Mouse (Mus musculus) kidney, embryonic 14.5 days (tissue): ENCODE results near the gene Retnlg. TPM values are rescaled to one million over a fixed set of nuclear protein-coding genes. Genes with fewer than 3 reads are reported as not detected.
"Not testable (repeated sequence)": the region's sequence is repeated elsewhere in the genome, so short reads cannot be mapped to it uniquely, and the experiment has no call there.

Source experiments
- ATAC-seq: fragments of 200-750 bp; cut with Nextera tagmentation; 2 replicates; pipeline ENCODE4 v1.8.0; 2017; ENCODE audit warnings: moderate number of reproducible peaks, mild to moderate bottlenecking, moderate TSS enrichment, moderate library complexity; ENCODE audit not compliant: low FRiP score, low TSS enrichment
- H3K27ac ChIP-seq: fragments of 300-500 bp; sonication (generic); 2 replicates; pipeline ENCODE4 v1.5.1; 2014; ENCODE audit warnings: low read depth, mild to moderate bottlenecking, low read length, moderate library complexity, mixed read lengths
- H3K27me3 ChIP-seq: fragments of 300-500 bp; sonication (generic); 2 replicates; pipeline ENCODE4 v1.6.1; 2014; ENCODE audit warnings: mild to moderate bottlenecking, low read length; ENCODE audit not compliant: control insufficient read depth, insufficient read depth
- H3K36me3 ChIP-seq: fragments of 300-500 bp; sonication (generic); 2 replicates; pipeline ENCODE4 v1.6.1; 2014; ENCODE audit warnings: low read length, mixed read lengths; ENCODE audit not compliant: control insufficient read depth, insufficient read depth
- H3K4me1 ChIP-seq: fragments of 300-500 bp; sonication (generic); 2 replicates; pipeline ENCODE4 v1.6.1; 2014; ENCODE audit warnings: low read length, mixed read lengths; ENCODE audit not compliant: control insufficient read depth, insufficient read depth
- H3K4me2 ChIP-seq: fragments of 300-500 bp; sonication (generic); replicated peaks from 2 replicates; pipeline ENCODE4 v1.6.1; 2014; ENCODE audit warnings: low read depth, mild to moderate bottlenecking, low read length
- H3K4me3 ChIP-seq: fragments of 300-500 bp; sonication (generic); 2 replicates; pipeline ENCODE4 v1.5.1; 2014; ENCODE audit warnings: mild to moderate bottlenecking, low read length
- H3K9ac ChIP-seq: fragments of 300-500 bp; sonication (generic); 2 replicates; pipeline ENCODE4 v1.6.1; 2014; ENCODE audit warnings: low read depth, mild to moderate bottlenecking, low read length, moderate library complexity
- H3K9me3 ChIP-seq: fragments of 300-500 bp; sonication (generic); 2 replicates; pipeline ENCODE4 v1.6.1; 2016; ENCODE audit warnings: low read length; ENCODE audit not compliant: control insufficient read depth
- WGBS: fragments of 180-500 bp; shearing (Covaris S2); extraction: QIAGEN DNeasy Blood & Tissue Kit; methylation state at CpG from one replicate; pipeline ENCODE4 v1.1.7; 2014; 5-methylcytosine and 5-hydroxymethylcytosine counted together
- polyA plus RNA-seq: library from polyadenylated mRNA; unstranded; fragments of >200 nt; fragmentation: Nextera tagmentation; extraction: Ambion mirVana; gene quantifications from 2 replicates; pipeline ENCODE4 v1.2.1, GENCODE M21; 2014

Gene Retnlg
- not detected in 2 replicates for polyA plus RNA-seq

- no peak for ATAC-seq
- WGBS = 61% methylated on average over 4 of the region's 4 CpGs
These were observed at the start of gene Retnlg for GRCm38 (mm10) chr16:48872321-48872720. Gene Retnlg, plus strand, starts transcription at chr16:48872621.

GRCm38 (mm10) chr16:48826474-48826873 is 45.9 kb upstream of the Retnlg start:
- H3K36me3 ChIP-seq = no peaks in the 10 kb centered on the region
- 84% methylated on average over 3 of the region's 3 CpGs for WGBS
- H3K27me3 ChIP-seq = no peaks in the 10 kb centered on the region
- no peak overlapping the region for H3K4me2 ChIP-seq
- no peaks in the 10 kb centered on the region for H3K9me3 ChIP-seq
- no peak overlapping the region for H3K27ac ChIP-seq
- no peak overlapping the region for H3K9ac ChIP-seq
- no peak for ATAC-seq
- H3K4me1 ChIP-seq = no peaks in the 10 kb centered on the region
- H3K4me3 ChIP-seq = no peak overlapping the region

More at GRCm38 (mm10) chr16:48872321-48872720, at the start of gene Retnlg:
- Histone ChIP-seq H3K27me3 (no peaks in the 10 kb centered on the region), H3K36me3 (no peaks in the 10 kb centered on the region), H3K9me3 (no peaks in the 10 kb centered on the region), H3K27ac (no peak within 1 kb of the TSS), H3K4me1 (no peaks in the 10 kb centered on the region), H3K4me3 (no peak within 1 kb of the TSS), H3K4me2 (no peak within 1 kb of the TSS), H3K9ac (no peak within 1 kb of the TSS)

- no peaks in the 10 kb centered on the region for H3K4me1 ChIP-seq
- H3K27me3 ChIP-seq = no peaks in the 10 kb centered on the region
- no peak overlapping the region for H3K4me3 ChIP-seq
- no peak for ATAC-seq
- no peaks in the 10 kb centered on the region for H3K36me3 ChIP-seq
- no peaks in the 10 kb centered on the region for H3K9me3 ChIP-seq
- H3K9ac ChIP-seq = no peak overlapping the region
- 20% methylated on average over 1 of the region's 1 CpGs for WGBS
- no peak overlapping the region for H3K27ac ChIP-seq
- H3K4me2 ChIP-seq = no peak overlapping the region
These were observed 44.8 kb upstream of the Retnlg start for GRCm38 (mm10) chr16:48827625-48828024.

- Histone ChIP-seq H3K27me3 (no peaks in the 10 kb centered on the region), H3K36me3 (no peaks in the 10 kb centered on the region), H3K9me3 (no peaks in the 10 kb centered on the region), H3K9ac (no peak overlapping the region), H3K4me3 (no peak overlapping the region), H3K27ac (no peak overlapping the region), H3K4me1 (no peaks in the 10 kb centered on the region), H3K4me2 (no peak overlapping the region)
- no peak for ATAC-seq
- 82% methylated on average over 4 of the region's 4 CpGs for WGBS
These were observed 43.4 kb upstream of the Retnlg start for GRCm38 (mm10) chr16:48829060-48829459.

GRCm38 (mm10) chr16:48832055-48832454 is 40.4 kb upstream of the Retnlg start:
- Histone ChIP-seq H3K4me2 (no peak overlapping the region), H3K9me3 (no peaks in the 10 kb centered on the region; the same call in 1 of the 2 replicates), H3K4me3 (no peak overlapping the region), H3K4me1 (no peaks in the 10 kb centered on the region), H3K36me3 (no peaks in the 10 kb centered on the region), H3K27ac (no peak overlapping the region), H3K27me3 (no peaks in the 10 kb centered on the region), H3K9ac (no peak overlapping the region)
- no peak for ATAC-seq
- WGBS = 83% methylated on average over 7 of the region's 8 CpGs

- not testable (repeated sequence) for H3K9ac ChIP-seq, H3K27ac ChIP-seq, H3K4me1 ChIP-seq, H3K4me3 ChIP-seq, H3K27me3 ChIP-seq, H3K9me3 ChIP-seq, H3K4me2 ChIP-seq, ATAC-seq, H3K36me3 ChIP-seq
- 65% methylated on average over 1 of the region's 1 CpGs for WGBS
These were observed 38.8 kb upstream of the Retnlg start for GRCm38 (mm10) chr16:48833626-48834025.

- Histone ChIP-seq H3K9ac (no peak within 1 kb of the TSS), H3K4me2 (no peak within 1 kb of the TSS), H3K27me3 (no peaks in the 10 kb centered on the region), H3K36me3 (no peaks in the 10 kb centered on the region), H3K4me1 (no peaks in the 10 kb centered on the region), H3K9me3 (no peaks in the 10 kb centered on the region), H3K27ac (no peak within 1 kb of the TSS), H3K4me3 (no peak within 1 kb of the TSS)
- 87% methylated on average over 3 of the region's 3 CpGs for WGBS
- no peak for ATAC-seq
These were observed 30.2 kb upstream of the Retnlg start, which contains the start of gene Retnla for GRCm38 (mm10) chr16:48842266-48842665. Gene Retnla, plus strand, starts transcription at chr16:48842551.

- Histone ChIP-seq H3K27me3 (no peaks in the 10 kb centered on the region), H3K4me2 (no peak overlapping the region), H3K36me3 (no peaks in the 10 kb centered on the region), H3K27ac (no peak overlapping the region), H3K4me1 (no peaks in the 10 kb centered on the region), H3K9me3 (no peaks in the 10 kb centered on the region), H3K4me3 (no peak overlapping the region), H3K9ac (no peak overlapping the region)
- WGBS = 89% methylated on average over 4 of the region's 4 CpGs
- ATAC-seq = no peak
These were observed 28.6 kb upstream of the Retnlg start for GRCm38 (mm10) chr16:48843671-48844386.

GRCm38 (mm10) chr16:48865004-48865403 is 7.4 kb upstream of the Retnlg start:
- H3K27ac ChIP-seq, H3K4me1 ChIP-seq, ATAC-seq, H3K4me2 ChIP-seq, H3K9ac ChIP-seq, H3K36me3 ChIP-seq, H3K4me3 ChIP-seq, H3K27me3 ChIP-seq, H3K9me3 ChIP-seq: not testable (repeated sequence)
- WGBS = 98% methylated on average over 1 of the region's 1 CpGs
